Mouse (Mus musculus) C2C12 (cell line): ENCODE results near the gene Peg10.

Experiments
- CEBPB ChIP-seq: IDR thresholded peaks from one replicate; pipeline ENCODE4 v1.6.1; 2011; ENCODE audit warnings: low read depth, mild to moderate bottlenecking, control low read depth, moderate library complexity
- CTCF ChIP-seq: IDR thresholded peaks from one replicate; pipeline ENCODE4 v1.5.1; 2011; ENCODE audit not compliant: control insufficient read depth, insufficient read depth, insufficient read length
- FOSL1 ChIP-seq: IDR thresholded peaks from one replicate; pipeline ENCODE4 v1.8.0; 2011; ENCODE audit warnings: mild to moderate bottlenecking, low read length; ENCODE audit not compliant: poor library complexity, insufficient read depth, severe bottlenecking
- MAX ChIP-seq: IDR thresholded peaks from one replicate; pipeline ENCODE4 v1.6.1; 2011; ENCODE audit warnings: mild to moderate bottlenecking, control low read depth
- MYOD1 ChIP-seq: IDR thresholded peaks from one replicate; pipeline ENCODE4 v1.6.1; 2011; ENCODE audit warnings: low read depth; ENCODE audit not compliant: control insufficient read depth, insufficient read length
- USF1 ChIP-seq: IDR thresholded peaks from one replicate; pipeline ENCODE4 v1.6.1; 2011; ENCODE audit warnings: low read depth, mild to moderate bottlenecking, control low read depth, moderate library complexity

DNA sequence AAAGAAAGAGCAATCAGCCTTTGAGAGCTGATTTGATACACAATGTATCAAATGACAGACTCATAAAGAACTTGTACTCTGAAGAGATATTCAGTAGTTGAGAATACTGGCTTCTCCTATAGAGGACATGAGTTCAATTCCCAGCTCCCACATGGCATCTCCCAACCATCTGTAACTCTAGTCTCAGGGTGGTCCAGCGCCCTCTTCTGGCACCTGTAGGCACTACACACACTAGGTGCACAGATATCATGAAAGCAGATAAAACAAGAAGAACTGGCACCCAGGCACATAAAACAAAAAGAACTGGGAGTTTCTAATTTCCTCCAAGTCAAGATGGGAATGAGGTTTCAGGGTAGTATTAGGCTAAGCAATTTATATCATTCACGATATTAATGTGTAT lies 52.3 kb downstream of the Peg10 start:
- TF ChIP-seq CTCF, result no peak
- TF ChIP-seq USF1, result no peak
- TF ChIP-seq MAX, result no peak
- TF ChIP-seq CEBPB, result no peak
- TF ChIP-seq MYOD1, result no peak
- TF ChIP-seq FOSL1, result no peak
